Mouse (Mus musculus): Measurements from ENCODE around the gene Atxn1.

GRCm38 (mm10) chr13:45535731-45536453 lies 428.9 kb downstream of the Atxn1 start:
- no peak for TF ChIP-seq ZC3H11A (IDR thresholded peaks at IDR 0.05; ENCODE audit: low read depth, low read length)
- TF ChIP-seq POLR2AphosphoS2 (IDR thresholded peaks at IDR 0.05; ENCODE audit: low read length): no peak
- no peak for TF ChIP-seq CHD2 (IDR thresholded peaks at IDR 0.05; ENCODE audit: low read length)
- TF ChIP-seq CHD1 (IDR thresholded peaks at IDR 0.05; ENCODE audit: low read depth, low read length): no peak
- TF ChIP-seq CTCF (IDR thresholded peaks at IDR 0.05 in 2 of 3, conservative IDR thresholded peaks at IDR 0.05 in 1 of 3; ENCODE audit: control insufficient read depth in 1 of 3, insufficient read depth in 1 of 3, low read depth in 2 of 3, low read length in 3 of 3, poor library complexity in 1 of 3, severe bottlenecking in 1 of 3): no peak
- no peak for TF ChIP-seq MYC (IDR thresholded peaks at IDR 0.05; ENCODE audit: low read depth, low read length)
- TF ChIP-seq POLR2AphosphoS5 (IDR thresholded peaks at IDR 0.05; ENCODE audit: borderline replicate concordance, low read depth, low read length): no peak
- TF ChIP-seq POLR2A (IDR thresholded peaks at IDR 0.05; ENCODE audit: control insufficient read depth in 1 of 2, insufficient read depth in 1 of 2, low read depth in 1 of 2, low read length in 2 of 2, poor library complexity in 1 of 2): no peak
- no peak for TF ChIP-seq MAZ (IDR thresholded peaks at IDR 0.05; ENCODE audit: low read depth, low read length)
- no peak for TF ChIP-seq GATA1 (IDR thresholded peaks at IDR 0.05; ENCODE audit: low read depth, low read length)
- no peak for TF ChIP-seq USF2 (IDR thresholded peaks at IDR 0.05; ENCODE audit: borderline replicate concordance in 1 of 2, insufficient read depth in 1 of 2, low read depth in 1 of 2, low read length in 2 of 2)
- no peak for TF ChIP-seq SMC3 (IDR thresholded peaks at IDR 0.05; ENCODE audit: low read depth, low read length)
- TF ChIP-seq USF1 (IDR thresholded peaks at IDR 0.05; ENCODE audit: low read depth, low read length): no peak
- TF ChIP-seq SIN3A (IDR thresholded peaks at IDR 0.05; ENCODE audit: low read length): no peak
